ENCODE assay signal across 7 mouse cellular contexts in genomic region chr7:81933061-81933600, GRCm38 (mm10). TPM values are rescaled to one million over a fixed set of nuclear protein-coding genes. Genes with fewer than 3 reads are reported as not detected.
A peak's percentile ranks its signal among the peaks of the same experiment; 100 is the strongest.
DNase-seq lines count a peak whose midpoint lies in the region; ATAC-seq lines count a peak whose summit lies in the region.

No protein-coding gene starts in this region.

- peaks cover 69% of the 10 kb centered on the region for H3K27me3 ChIP-seq in megakaryocyte, embryonic 14.5 days (replicated peaks)
- 0 out of 2 replicates have a peak, but pooled peaks cover 3% of the 10 kb centered on the region for H3K27me3 ChIP-seq in embryonic facial prominence, embryonic 12.5 days
- no peaks in the 10 kb centered on the region for H3K27me3 ChIP-seq in hindbrain, embryonic 16.5 days (replicated peaks; ENCODE audit: control insufficient read depth, insufficient read depth, low read length)
- peaks cover 24% of the 10 kb centered on the region for H3K27me3 ChIP-seq in midbrain, embryonic 10.5 days (ENCODE audit: low read depth, poor library complexity, severe bottlenecking)

- peak overlapping the region; percentile 89 for H3K4me3 ChIP-seq in megakaryocyte, embryonic 14.5 days (replicated peaks)
- H3K4me3 ChIP-seq in embryonic facial prominence, embryonic 12.5 days = peak overlapping the region; percentile 89
- H3K4me3 ChIP-seq in hindbrain, embryonic 16.5 days (ENCODE audit: low read length) = peak overlapping the region; percentile 69
- peak overlapping the region; percentile 89 for H3K4me3 ChIP-seq in midbrain, embryonic 10.5 days

- no peak for ATAC-seq in megakaryocyte, adult 5-6 weeks (ENCODE audit: poor library complexity, severe bottlenecking)
- ATAC-seq in embryonic facial prominence, embryonic 12.5 days (ENCODE audit: insufficient number of reproducible peaks, insufficient read depth, low FRiP score, low TSS enrichment) = peak; percentile 59; the same call in 1 of the 2 replicates
- ATAC-seq in hindbrain, embryonic 16.5 days = no peak; the same call in 1 of the 2 replicates
- ATAC-seq in megakaryocyte progenitor cell, adult 5-6 weeks (replicated peaks; ENCODE audit: poor library complexity) = no peak

- peak overlapping the region; percentile 94 for H3K9ac ChIP-seq in embryonic facial prominence, embryonic 12.5 days
- H3K9ac ChIP-seq in hindbrain, embryonic 16.5 days (ENCODE audit: low read depth, low read length) = peak overlapping the region; percentile 94

- H3K4me2 ChIP-seq in embryonic facial prominence, embryonic 12.5 days (replicated peaks) = peak overlapping the region; percentile 78
- H3K4me2 ChIP-seq in hindbrain, embryonic 16.5 days (ENCODE audit: low read length) = peak overlapping the region; percentile 78

- peaks cover 13% of the 10 kb centered on the region for H3K4me1 ChIP-seq in megakaryocyte, embryonic 14.5 days
- peaks cover 29% of the 10 kb centered on the region; the same call in 1 of the 2 replicates for H3K4me1 ChIP-seq in embryonic facial prominence, embryonic 12.5 days
- peaks cover 17% of the 10 kb centered on the region for H3K4me1 ChIP-seq in hindbrain, embryonic 16.5 days (ENCODE audit: control insufficient read depth, insufficient read depth, low read depth, low read length)
- H3K4me1 ChIP-seq in midbrain, embryonic 10.5 days = peaks cover 41% of the 10 kb centered on the region

- peaks cover 7% of the 10 kb centered on the region; the same call in 1 of the 2 replicates for H3K9me3 ChIP-seq in megakaryocyte, embryonic 14.5 days
- H3K9me3 ChIP-seq in embryonic facial prominence, embryonic 12.5 days = no peaks in the 10 kb centered on the region
- no peaks in the 10 kb centered on the region for H3K9me3 ChIP-seq in hindbrain, embryonic 16.5 days (ENCODE audit: control insufficient read depth, low read length)
- H3K9me3 ChIP-seq in midbrain, embryonic 10.5 days (replicated peaks) = no peaks in the 10 kb centered on the region

- no peak for DNase-seq in midbrain, embryonic 10.5 days (ENCODE audit: low spot score)
- DNase-seq in gastrocnemius, adult 8-10 months (ENCODE audit: low spot score in 2 of 2) = no peak

- H3K27ac ChIP-seq in embryonic facial prominence, embryonic 12.5 days = peak overlapping the region; percentile 95
- H3K27ac ChIP-seq in hindbrain, embryonic 16.5 days (ENCODE audit: low read depth, low read length) = peak overlapping the region; percentile 92
- H3K27ac ChIP-seq in midbrain, embryonic 10.5 days (replicated peaks) = peak overlapping the region; percentile 98

- WGBS in embryonic facial prominence, embryonic 12.5 days = 4% methylated on average over 23 of the region's 23 CpGs
- WGBS in hindbrain, embryonic 16.5 days = 3% methylated on average over 23 of the region's 23 CpGs
- WGBS in midbrain, embryonic 10.5 days = 10% methylated on average over 23 of the region's 23 CpGs

- no peaks in the 10 kb centered on the region for H3K36me3 ChIP-seq in megakaryocyte, embryonic 14.5 days (replicated peaks; ENCODE audit: low read length)
- H3K36me3 ChIP-seq in embryonic facial prominence, embryonic 12.5 days = no peaks in the 10 kb centered on the region
- no peaks in the 10 kb centered on the region for H3K36me3 ChIP-seq in hindbrain, embryonic 16.5 days (ENCODE audit: control insufficient read depth, insufficient read depth, low read length)
- no peaks in the 10 kb centered on the region for H3K36me3 ChIP-seq in midbrain, embryonic 10.5 days

RNA-seq across cellular contexts. Expression of gene Hdgfl3, which starts 1.1 kb away (rescaled TPM):
- 0.57 TPM in 1 of 2 replicates, not detected in the other for polyA plus RNA-seq in megakaryocyte, embryonic 14.5 days (2012; ENCODE audit: insufficient read depth, low replicate concordance)
- total RNA-seq in megakaryocyte, adult 5-6 weeks (2015) = 0.02 and 0.16 TPM in 2 replicates
- 0.57 and 0.62 TPM in 2 replicates for total RNA-seq in megakaryocyte, adult 5-6 weeks (2017)
- polyA plus RNA-seq in embryonic facial prominence, embryonic 12.5 days (2016; fragmentation: Nextera tagmentation; extraction: Ambion mirVana) = 34.7 and 35.7 TPM in 2 replicates
- polyA plus RNA-seq in hindbrain, embryonic 16.5 days (2015; fragmentation: Nextera tagmentation; extraction: Ambion mirVana) = 47.6 and 49.5 TPM in 2 replicates
- 22.8 and 26.2 TPM in 2 replicates for polyA plus RNA-seq in midbrain, embryonic 10.5 days (2016; fragmentation: Nextera tagmentation; extraction: Ambion mirVana)
- 0.37 and 1.6 TPM in 2 replicates for total RNA-seq in megakaryocyte progenitor cell, adult 5-6 weeks (2015)
- total RNA-seq in megakaryocyte progenitor cell, adult 5-6 weeks (2017) = 0.87 and 1.5 TPM in 2 replicates
- total RNA-seq in gastrocnemius, adult 8-10 months (2022) = 1 to 10 TPM in 3 of 4 experiments, under 1 TPM in 1; 0.99 to 1.5 (median 1.5) TPM

RNA-seq across cellular contexts. Expression of gene Bnc1, which starts 59.0 kb away (rescaled TPM):
- polyA plus RNA-seq in megakaryocyte, embryonic 14.5 days (2012; ENCODE audit: insufficient read depth, low replicate concordance) = not detected in 2 replicates
- total RNA-seq in megakaryocyte, adult 5-6 weeks (2015) = not detected in 2 replicates
- total RNA-seq in megakaryocyte, adult 5-6 weeks (2017) = not detected in 2 replicates
- polyA plus RNA-seq in embryonic facial prominence, embryonic 12.5 days (2016; fragmentation: Nextera tagmentation; extraction: Ambion mirVana) = 4.5 and 5.2 TPM in 2 replicates
- 0.20 and 0.41 TPM in 2 replicates for polyA plus RNA-seq in hindbrain, embryonic 16.5 days (2015; fragmentation: Nextera tagmentation; extraction: Ambion mirVana)
- 0.31 and 0.57 TPM in 2 replicates for polyA plus RNA-seq in midbrain, embryonic 10.5 days (2016; fragmentation: Nextera tagmentation; extraction: Ambion mirVana)
- not detected in 2 replicates for total RNA-seq in megakaryocyte progenitor cell, adult 5-6 weeks (2015)
- total RNA-seq in megakaryocyte progenitor cell, adult 5-6 weeks (2017) = not detected in 2 replicates
- total RNA-seq in gastrocnemius, adult 8-10 months (2022) = not detected

Comparison
In these comparisons a context has a peak if more than half of its experiments do, and no peak if none do; other contexts are left out.
1. RNA of gene Hdgfl3, which starts 1.1 kb away (polyA plus RNA-seq): 47.6 to 49.5 TPM in hindbrain, embryonic 16.5 days, 34.7 to 35.7 TPM in embryonic facial prominence, embryonic 12.5 days and 22.8 to 26.2 TPM in midbrain, embryonic 10.5 days; 0.57 TPM in megakaryocyte, embryonic 14.5 days; every median in the first group is over 10 times any median in the second.
2. Peak in every context shown above with its lines, with median percentiles within 50 percentile points of each other: H3K4me3 ChIP-seq and H3K27ac ChIP-seq.